Mouse (Mus musculus): ENCODE data around the gene Gsta4. TPM values are rescaled to one million over a fixed set of nuclear protein-coding genes. Genes with fewer than 3 reads are reported as not detected.

The Gsta4 gene
- total RNA-seq, 2 experiments from 2014 or later, result 10.3 to 22.8 TPM

DNA sequence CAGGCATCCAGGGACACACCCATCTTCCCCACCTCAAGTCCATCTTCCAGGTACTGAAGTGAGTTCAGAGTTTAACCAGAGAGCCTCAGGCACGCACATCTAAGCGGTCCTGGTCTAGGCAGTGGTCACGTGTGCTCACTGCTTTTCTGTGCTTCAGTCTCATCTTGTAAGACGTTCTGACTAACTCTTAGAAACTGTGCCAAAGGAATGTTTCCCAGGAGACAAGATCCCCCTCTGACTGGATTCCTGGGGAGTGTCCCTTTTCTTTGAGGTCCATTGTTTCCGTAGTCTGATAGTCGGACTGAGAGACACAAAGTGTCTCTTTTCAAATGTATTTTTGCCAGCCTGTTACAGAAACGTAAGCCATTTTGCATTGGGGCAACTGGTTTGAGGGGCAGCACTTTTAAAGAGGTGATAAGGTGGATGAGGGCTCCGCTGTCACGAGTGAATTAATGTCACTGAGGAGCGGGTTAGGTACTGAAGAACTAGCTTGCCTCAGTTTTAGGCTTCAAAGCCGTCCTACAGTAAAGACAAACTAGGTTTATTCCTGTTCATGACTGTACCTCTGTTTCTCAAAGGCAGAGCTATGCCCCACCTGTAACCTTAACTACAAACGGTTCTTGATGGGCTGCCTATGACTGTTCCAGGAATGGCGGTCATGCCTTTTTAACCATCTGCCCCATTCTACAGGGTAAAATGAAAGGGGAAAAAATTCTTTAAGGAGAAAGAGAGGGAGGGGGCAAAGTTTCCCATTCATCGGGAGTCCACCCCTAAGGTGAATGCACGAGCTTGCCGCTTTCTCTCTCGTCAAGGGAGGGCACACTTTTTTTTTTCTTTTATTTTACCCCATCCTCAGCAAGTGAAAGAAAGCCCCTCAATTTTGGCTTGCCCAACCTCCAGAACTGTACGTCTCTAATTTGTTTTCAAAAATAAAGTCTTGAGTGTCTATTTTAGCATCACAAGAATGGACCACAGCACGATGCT is 8.4 kb downstream of the Gsta4 start:
- TF ChIP-seq CTCF (IDR thresholded peaks at IDR 0.05), result no peak
- Histone ChIP-seq H3K27ac (peak overlapping the region; percentile 72), H3K4me3 (peak overlapping the region; percentile 70)
- intact Hi-C loops (cut with DNase I), result no loop called here
- no peak for DNase-seq

DNA sequence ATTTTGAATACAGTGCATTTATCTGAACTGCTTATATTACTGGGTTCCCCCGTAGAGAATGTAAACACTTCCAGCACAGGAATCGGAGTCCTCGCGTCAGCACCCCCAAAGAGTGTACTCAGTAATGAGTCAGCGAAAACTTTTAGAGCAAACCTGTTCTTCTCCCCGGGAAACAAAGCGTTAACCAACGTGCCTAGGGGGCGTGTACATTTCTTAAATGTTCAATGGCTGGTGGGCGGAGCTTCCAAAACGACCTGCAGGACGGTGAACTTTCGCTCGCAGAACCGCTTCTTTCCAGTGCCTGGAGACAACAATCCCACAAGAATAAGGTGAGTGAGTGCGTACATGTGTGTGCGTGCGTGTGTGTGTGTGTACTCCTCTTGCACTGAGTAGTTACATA is 9.2 kb downstream of the Gsta4 start:
- no peak for TF ChIP-seq CTCF (IDR thresholded peaks at IDR 0.05)
- peak overlapping the region; percentile 70 for H3K4me3 ChIP-seq
- DNase-seq, result peak; percentile 54
- intact Hi-C loops (cut with DNase I), result no loop called here
- H3K27ac ChIP-seq, result peak overlapping the region; percentile 72

DNA sequence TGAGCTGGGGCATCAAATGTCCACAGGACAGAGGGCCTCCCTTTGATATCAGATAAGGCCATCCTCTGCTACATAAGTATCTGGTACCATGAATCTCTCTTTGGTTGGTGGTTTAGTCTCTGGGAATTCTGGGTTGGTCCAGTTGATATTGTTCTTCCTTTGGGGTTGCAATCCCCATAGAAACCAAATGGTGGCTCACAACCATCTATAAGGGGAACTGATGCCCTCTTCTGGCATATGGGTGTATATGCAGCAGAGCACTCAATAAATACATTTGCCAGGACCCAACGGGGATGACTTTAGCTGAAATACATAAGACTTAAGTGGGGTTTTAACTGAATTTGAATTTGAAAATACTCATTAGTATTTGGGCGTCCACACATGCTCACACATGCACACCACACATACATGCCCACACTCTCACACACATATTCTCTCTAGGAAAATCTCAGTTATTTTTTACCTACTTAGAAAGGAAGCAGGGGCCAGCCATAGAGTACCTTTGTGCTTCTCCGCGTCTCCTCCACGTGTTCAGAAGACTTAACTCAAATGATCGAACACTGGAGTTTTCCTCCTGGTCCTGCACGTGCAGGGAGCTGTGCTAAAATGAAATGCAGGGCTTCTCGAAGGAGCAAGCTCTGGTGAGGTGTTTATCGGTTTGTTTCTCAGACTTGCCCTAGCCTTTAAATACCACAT is 11.5 kb downstream of the Gsta4 start:
- TF ChIP-seq CTCF (IDR thresholded peaks at IDR 0.05), result peak; percentile 95
- intact Hi-C loops (cut with DNase I), result loop anchor here (1.0 kb wide), 2 partner anchors 18 to 81 kb away; no protein-coding TSS in a partner anchor

DNA sequence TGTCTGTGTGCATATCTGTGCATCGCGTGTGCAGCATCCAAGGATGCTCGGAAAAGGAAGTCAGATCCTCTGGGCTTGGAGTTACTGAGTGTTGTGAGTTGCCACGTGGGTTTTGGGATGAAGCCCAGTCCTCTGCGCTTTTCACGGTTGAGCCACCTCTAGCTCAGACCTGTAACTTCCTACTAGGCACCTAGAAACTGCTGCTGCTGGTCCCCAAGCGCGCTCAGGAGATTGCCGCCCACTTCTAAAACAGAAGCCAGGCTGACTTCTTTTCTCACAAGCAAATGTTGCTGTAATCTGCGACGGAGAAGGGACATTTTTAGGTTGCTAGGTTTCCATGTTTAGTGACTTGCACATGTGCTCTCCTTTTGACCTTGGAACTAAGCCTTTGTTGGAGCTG is 12.5 kb downstream of the Gsta4 start:
- H3K27ac ChIP-seq, result no peak overlapping the region
- intact Hi-C loops (cut with DNase I), result no loop called here
- H3K4me3 ChIP-seq, result no peak overlapping the region
- DNase-seq, result no peak
- no peak for TF ChIP-seq CTCF (IDR thresholded peaks at IDR 0.05)

More for the DNA sequence above, 11.5 kb downstream of the Gsta4 start:
- Histone ChIP-seq H3K4me3 (no peak overlapping the region), H3K27ac (no peak overlapping the region)
- peak; percentile 37 for DNase-seq

DNA sequence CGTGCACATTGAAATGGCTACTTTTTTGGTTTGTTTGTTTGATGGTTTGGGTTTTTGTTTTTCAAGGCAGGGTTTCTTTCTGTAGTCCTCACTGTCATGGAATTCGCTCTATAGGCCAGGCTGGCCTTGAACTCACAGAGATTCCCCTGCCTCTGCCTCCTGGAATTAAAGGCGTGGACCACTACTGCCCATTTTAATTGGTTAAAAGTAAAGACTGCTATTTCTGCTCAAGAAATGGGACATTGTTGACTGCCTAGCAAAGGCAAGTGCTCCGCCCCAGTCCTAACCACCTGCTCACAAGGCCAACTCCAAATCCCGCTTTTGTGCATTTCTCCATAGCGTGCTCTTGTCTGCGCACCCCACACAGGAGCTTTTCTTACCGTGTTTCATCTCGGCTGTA is 15.2 kb downstream of the Gsta4 start:
- intact Hi-C loops (cut with DNase I), result no loop called here
- Histone ChIP-seq H3K27ac (no peak overlapping the region), H3K4me3 (no peak overlapping the region)
- no peak for DNase-seq
- TF ChIP-seq CTCF (IDR thresholded peaks at IDR 0.05), result no peak

DNA sequence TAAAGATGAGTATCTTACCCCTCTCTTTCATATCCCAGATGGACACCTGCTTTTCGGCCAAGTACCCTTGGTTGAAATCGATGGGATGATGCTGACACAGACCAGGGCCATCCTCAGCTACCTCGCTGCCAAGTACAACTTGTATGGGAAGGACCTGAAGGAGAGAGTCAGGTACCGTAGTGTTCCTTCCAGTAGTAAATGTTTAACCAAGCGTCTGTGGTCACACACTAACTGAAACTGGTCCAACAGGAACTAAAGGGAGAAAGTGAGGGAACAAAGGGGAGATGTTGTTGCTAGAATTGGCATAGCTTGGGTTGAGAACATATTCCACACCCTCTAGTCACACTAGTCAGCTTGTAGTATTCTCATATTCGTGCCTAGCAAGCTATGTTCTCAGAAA is 21.6 kb downstream of the Gsta4 start:
- Histone ChIP-seq H3K4me3 (no peak overlapping the region), H3K27ac (no peak overlapping the region)
- DNase-seq, result no peak
- intact Hi-C loops (cut with DNase I), result no loop called here
- TF ChIP-seq CTCF (IDR thresholded peaks at IDR 0.05), result no peak

DNA sequence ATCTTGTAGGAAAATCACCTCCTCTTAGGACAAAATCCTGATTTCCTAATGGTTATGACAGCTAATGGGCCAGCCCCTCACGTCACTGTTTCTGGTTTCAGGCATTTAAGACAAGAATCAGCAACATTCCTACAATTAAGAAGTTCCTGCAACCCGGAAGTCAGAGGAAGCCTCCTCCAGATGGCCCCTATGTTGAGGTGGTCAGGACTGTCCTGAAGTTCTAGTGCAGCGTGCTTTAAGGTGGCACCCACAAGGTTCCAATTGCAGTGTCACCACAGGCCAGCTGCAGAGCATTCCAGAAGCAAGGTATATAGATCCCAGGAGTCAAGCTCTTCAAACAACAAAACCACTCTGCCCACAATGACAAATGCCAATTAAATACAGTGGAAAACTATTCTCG is 26.4 kb downstream of the Gsta4 start:
- intact Hi-C loops (cut with DNase I), result no loop called here
- DNase-seq, result no peak
- Histone ChIP-seq H3K4me3 (no peak overlapping the region), H3K27ac (no peak overlapping the region)
- TF ChIP-seq CTCF (IDR thresholded peaks at IDR 0.05), result no peak

DNA sequence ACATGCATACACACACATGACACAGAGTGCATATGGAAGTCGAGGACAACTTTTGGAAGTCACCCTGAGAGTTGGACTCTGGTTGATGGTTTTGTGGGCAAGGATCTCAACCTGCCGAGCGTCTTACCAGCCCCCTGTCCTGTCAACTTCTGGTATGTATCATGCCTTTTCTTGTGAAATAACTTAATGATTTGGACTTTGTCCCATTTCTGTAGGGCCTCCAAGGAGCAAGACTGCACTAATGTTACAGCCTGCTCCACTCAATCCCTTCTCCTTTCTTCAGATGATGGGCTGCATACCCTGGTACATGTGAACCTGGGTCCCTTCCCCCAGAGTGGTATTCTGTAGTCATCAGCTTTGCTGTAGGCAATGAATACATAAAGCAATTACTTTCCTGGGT is 27.5 kb downstream of the Gsta4 start:
- no peak overlapping the region for H3K27ac ChIP-seq
- no peak for TF ChIP-seq CTCF (IDR thresholded peaks at IDR 0.05)
- DNase-seq, result no peak
- H3K4me3 ChIP-seq, result no peak overlapping the region
- intact Hi-C loops (cut with DNase I), result no loop called here

DNA sequence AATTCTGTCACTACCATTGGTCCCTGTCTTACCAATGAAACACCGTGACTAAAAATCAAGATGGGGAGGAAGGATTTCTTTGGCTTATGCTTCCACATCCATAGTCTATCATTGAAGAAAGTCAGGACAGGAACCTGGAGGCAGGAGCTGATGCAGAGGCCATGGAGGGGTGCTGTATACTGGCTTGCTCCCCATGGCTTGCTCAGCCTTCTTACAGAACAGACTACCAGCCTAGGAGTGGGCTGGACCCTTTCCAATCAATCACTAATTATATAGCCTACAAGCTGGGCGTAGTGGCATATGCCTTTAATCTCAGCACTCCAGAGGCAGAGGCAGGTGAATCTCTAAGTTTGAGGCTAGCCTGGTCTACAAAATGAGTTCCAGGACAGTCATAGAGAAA is 28.2 kb downstream of the Gsta4 start:
- no peak for TF ChIP-seq CTCF (IDR thresholded peaks at IDR 0.05)
- intact Hi-C loops (cut with DNase I), result no loop called here
- no peak overlapping the region for H3K4me3 ChIP-seq
- no peak for DNase-seq
- H3K27ac ChIP-seq, result no peak overlapping the region

DNA sequence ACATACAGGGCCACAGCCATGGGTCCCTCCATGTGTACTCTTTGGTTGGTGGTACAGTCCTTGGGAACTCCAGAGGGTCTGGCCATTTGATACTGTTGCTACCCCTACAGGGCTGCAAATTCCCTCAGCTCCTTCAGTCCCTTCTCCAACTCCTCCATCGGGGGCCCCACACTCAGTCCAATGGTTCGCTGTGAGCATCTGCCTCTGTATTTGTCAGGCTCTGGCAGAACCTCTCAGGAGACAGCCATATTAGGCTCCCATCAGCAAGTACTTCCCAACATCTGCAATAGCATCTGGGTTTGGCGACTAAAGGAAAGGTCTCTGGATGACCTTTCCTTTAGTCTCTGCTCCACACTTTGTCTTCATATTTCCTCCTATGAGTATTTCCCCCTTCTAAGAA is 28.9 kb downstream of the Gsta4 start:
- intact Hi-C loops (cut with DNase I), result no loop called here
- H3K27ac ChIP-seq, result no peak overlapping the region
- DNase-seq, result no peak
- no peak overlapping the region for H3K4me3 ChIP-seq
- no peak for TF ChIP-seq CTCF (IDR thresholded peaks at IDR 0.05)

DNA sequence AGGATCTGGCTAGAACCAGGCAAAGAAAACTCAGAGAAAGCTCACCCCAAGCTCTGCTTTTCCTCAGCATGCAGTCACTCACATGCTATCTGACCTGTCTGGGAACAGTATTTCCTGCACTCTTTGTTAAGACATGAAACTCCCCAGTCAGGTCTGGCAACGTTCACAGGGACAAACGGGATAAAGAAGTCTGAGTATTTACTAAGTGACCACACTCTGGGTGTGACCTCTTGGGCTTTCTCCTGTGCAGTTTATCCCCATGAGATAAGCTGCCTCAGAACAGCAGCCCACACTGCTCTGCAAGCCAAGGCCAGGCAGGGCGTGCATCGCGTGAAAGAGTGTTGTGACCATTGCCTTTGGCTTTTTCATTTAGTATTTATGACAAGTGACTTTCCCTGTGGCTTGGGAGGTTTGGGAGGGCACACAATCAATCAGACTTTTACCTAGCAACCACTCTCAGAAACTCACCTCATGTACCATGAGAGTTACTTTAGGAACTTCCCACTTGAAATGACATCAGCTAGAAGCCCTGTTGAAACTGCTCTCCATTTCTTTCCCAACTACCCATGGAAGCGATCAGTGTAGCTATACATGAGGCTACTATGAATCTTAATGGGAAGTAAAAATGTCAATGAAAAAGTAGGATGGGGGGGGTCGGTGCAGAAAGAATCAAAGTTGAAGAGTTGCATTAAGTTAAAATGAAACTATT is 29.9 kb downstream of the Gsta4 start:
- Histone ChIP-seq H3K27ac (no peak overlapping the region), H3K4me3 (no peak overlapping the region)
- no peak for DNase-seq
- no peak for TF ChIP-seq CTCF (IDR thresholded peaks at IDR 0.05)
- intact Hi-C loops (cut with DNase I), result no loop called here

DNA sequence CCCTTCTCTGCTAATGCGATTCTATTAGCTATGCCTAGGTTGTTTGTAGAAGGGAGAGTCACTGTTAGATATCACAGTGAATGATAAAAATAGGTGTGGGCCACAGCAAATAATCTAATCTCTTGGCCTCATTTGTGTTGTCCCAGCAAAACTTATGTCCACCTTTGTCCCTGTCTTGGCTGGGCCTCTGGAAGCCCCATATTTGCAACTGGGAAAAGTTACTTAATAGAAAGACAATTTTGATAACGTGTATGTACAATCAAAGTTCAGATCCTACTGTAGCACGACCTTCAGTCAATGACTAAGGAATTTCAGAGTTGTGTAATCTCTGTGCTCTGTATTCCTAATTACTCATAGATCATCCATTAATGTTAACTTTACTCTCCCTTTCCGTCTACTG is 34.5 kb downstream of the Gsta4 start:
- DNase-seq, result no peak
- intact Hi-C loops (cut with DNase I), result no loop called here
- H3K4me3 ChIP-seq, result no peak overlapping the region
- no peak for TF ChIP-seq CTCF (IDR thresholded peaks at IDR 0.05)
- no peak overlapping the region for H3K27ac ChIP-seq

DNA sequence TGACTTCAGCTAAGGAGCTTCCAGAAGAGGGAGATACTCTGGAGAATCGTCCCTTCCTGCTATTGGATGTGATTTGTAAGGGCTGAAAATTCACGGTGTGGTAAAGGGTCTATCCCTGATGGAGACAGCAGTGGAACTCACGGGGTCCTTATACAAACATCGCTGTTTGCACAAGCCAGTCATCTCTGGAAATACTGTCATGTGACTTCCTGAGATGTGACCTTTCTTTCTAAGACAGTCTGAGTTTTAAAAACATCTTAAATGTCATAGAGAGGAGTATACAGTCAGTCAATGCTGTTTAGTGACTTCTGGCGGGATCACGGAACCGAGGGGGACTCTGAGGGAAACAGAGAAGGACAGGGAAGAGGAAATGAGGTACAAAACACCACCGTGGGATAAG is 40.0 kb downstream of the Gsta4 start:
- no peak for DNase-seq
- no peak for TF ChIP-seq CTCF (IDR thresholded peaks at IDR 0.05)
- Histone ChIP-seq H3K4me3 (no peak overlapping the region), H3K27ac (no peak overlapping the region)
- intact Hi-C loops (cut with DNase I), result no loop called here

Measured in gastrocnemius, adult 2 months (tissue).